7 mouse cellular contexts compared by ENCODE assay signal in genomic region chr8:4404880-4405261, GRCm38 (mm10).
A peak's percentile ranks its signal among the peaks of the same experiment; 100 is the strongest.
DNase-seq lines count a peak whose midpoint lies in the region; ATAC-seq lines count a peak whose summit lies in the region.

No protein-coding gene starts in this region.

- peak overlapping the region; percentile 56 for H3K4me2 ChIP-seq in limb, embryonic 12.5 days
- H3K4me2 ChIP-seq in midbrain, embryonic 16.5 days (ENCODE audit: low read length), result peak overlapping the region; percentile 59

- WGBS in limb, embryonic 12.5 days, result 20% methylated on average over 16 of the region's 16 CpGs
- 19% methylated on average over 16 of the region's 16 CpGs for WGBS in midbrain, embryonic 16.5 days

- H3K9me3 ChIP-seq in limb, embryonic 12.5 days, result no peaks in the 10 kb centered on the region
- H3K9me3 ChIP-seq in midbrain, embryonic 16.5 days (replicated peaks; ENCODE audit: control insufficient read depth, low read length, poor library complexity, severe bottlenecking), result no peaks in the 10 kb centered on the region

- no peak overlapping the region for H3K27ac ChIP-seq in limb, embryonic 12.5 days
- H3K27ac ChIP-seq in midbrain, embryonic 16.5 days (ENCODE audit: low read length), result no peak overlapping the region

- peak overlapping the region; percentile 36 for H3K4me3 ChIP-seq in limb, embryonic 12.5 days (replicated peaks)
- peak overlapping the region; percentile 36 for H3K4me3 ChIP-seq in midbrain, embryonic 16.5 days (ENCODE audit: low read depth, low read length)

- H3K4me1 ChIP-seq in limb, embryonic 12.5 days (replicated peaks), result no peaks in the 10 kb centered on the region
- no peaks in the 10 kb centered on the region for H3K4me1 ChIP-seq in midbrain, embryonic 16.5 days (ENCODE audit: control insufficient read depth, insufficient read depth, low read length)

- DNase-seq in adrenal gland, postnatal 14 days, result peak; percentile 36
- peak; percentile 57 for DNase-seq in embryo, embryonic 9.5 days (ENCODE audit: extremely low spot score)
- DNase-seq in heart, postnatal 10 days, result peak; percentile 61 to 68
- DNase-seq in left cerebral cortex, adult 18-20 months (ENCODE audit: low spot score in 2 of 2), result no peak
- no peak for DNase-seq in cerebellum, postnatal 36 days

- ATAC-seq in limb, embryonic 12.5 days (ENCODE audit: insufficient number of reproducible peaks, insufficient read depth, low FRiP score, low TSS enrichment, low read depth), result peak; percentile 53; the same call in 1 of the 2 replicates
- peak; percentile 66 for ATAC-seq in midbrain, embryonic 16.5 days

- no peaks in the 10 kb centered on the region for H3K36me3 ChIP-seq in limb, embryonic 12.5 days
- H3K36me3 ChIP-seq in midbrain, embryonic 16.5 days (ENCODE audit: control insufficient read depth, insufficient read depth, low read length), result no peaks in the 10 kb centered on the region

- peak overlapping the region; percentile 47; the same call in 1 of the 2 replicates for H3K9ac ChIP-seq in limb, embryonic 12.5 days (replicated peaks)
- peak overlapping the region; percentile 47 for H3K9ac ChIP-seq in midbrain, embryonic 16.5 days (ENCODE audit: low read depth, low read length)

- H3K27me3 ChIP-seq in limb, embryonic 12.5 days, result no peaks in the 10 kb centered on the region
- no peaks in the 10 kb centered on the region for H3K27me3 ChIP-seq in midbrain, embryonic 16.5 days (ENCODE audit: control insufficient read depth, insufficient read depth, low read depth, low read length)

- intact Hi-C loops in heart, postnatal 10 days (cut with DNase I), result no loop called here

Comparison
In these comparisons a context has a peak if more than half of its experiments do, and no peak if none do; other contexts are left out.
1. DNase-seq: peak in adrenal gland, postnatal 14 days (single experiment), embryo, embryonic 9.5 days (single experiment) and heart, postnatal 10 days (2 of 2); none in left cerebral cortex, adult 18-20 months (0 of 2) and cerebellum, postnatal 36 days (0 of 2).